Mouse (Mus musculus): ENCODE measurements around the gene Tm4sf5. TPM values are rescaled to one million over a fixed set of nuclear protein-coding genes. Genes with fewer than 3 reads are reported as not detected.

Gene Tm4sf5
- polyA plus RNA-seq, 2 experiments: 0.90 to 2.1 TPM

DNA sequence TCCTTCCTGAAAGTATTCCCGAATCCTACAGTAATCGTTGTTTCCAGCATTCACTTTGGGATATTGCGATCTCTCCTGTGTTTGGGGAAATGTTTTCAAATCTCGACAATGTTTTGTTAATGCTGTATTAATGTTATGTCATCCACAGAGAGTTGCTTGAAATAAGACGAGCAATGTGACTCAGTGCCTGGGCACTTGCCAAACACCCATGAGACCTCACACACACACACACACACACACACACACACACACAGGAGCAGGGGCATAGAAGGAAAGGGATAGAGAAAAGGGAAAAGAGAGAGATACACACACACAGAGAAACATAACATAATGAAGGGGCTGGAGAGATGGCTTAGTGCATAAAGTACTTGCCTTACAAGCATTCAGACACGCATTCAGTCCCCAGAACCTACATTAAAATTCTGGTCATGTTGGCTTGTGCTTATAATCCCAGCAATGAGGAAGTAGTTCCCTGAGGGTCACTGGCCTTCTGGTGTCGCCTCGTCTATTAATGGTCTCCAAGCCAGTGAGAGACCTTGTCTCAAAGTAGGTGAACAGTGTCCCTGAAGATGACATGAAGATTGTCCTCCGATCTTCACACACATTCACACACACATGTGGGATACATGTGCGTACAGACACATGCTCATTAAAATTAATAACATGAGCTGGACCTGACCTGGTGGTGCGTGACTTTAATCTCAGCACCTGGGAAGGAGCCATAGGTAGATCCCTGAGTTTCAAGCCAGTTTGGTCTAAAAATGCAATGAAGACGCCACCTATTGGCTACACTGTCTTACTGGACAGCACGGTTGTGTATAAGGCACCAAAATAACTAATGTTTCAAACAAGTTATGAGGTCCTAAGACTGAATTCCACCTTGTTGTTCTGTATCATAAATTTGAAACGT is 5.2 kb upstream of the Tm4sf5 start:
- Histone ChIP-seq H3K36me3 (replicated peaks; ENCODE audit: control insufficient read depth, insufficient read depth, low read depth) (no peaks in the 10 kb centered on the region), H3K4me3 (ENCODE audit: insufficient read depth in 1 of 2, low read depth in 2 of 2, low read length in 2 of 2) (no peak overlapping the region), H3K4me1 (replicated peaks; ENCODE audit: control insufficient read depth in 2 of 2, insufficient read depth in 2 of 2, low read length in 1 of 2) (peaks cover 0 to 4% of the 10 kb centered on the region in 2 experiments; a peak in 2 of 4 replicates), H3K27me3 (ENCODE audit: control insufficient read depth, insufficient read depth, low read length) (no peaks in the 10 kb centered on the region), H3K27ac (no peak overlapping the region), H3K9ac (replicated peaks) (no peak overlapping the region), H3K9me3 (ENCODE audit: control insufficient read depth, low read length) (no peaks in the 10 kb centered on the region), H3K4me2 (ENCODE audit: low read depth) (no peak overlapping the region)
- ATAC-seq (ENCODE audit: insufficient read depth): no peak
- TF ChIP-seq EP300 (IDR thresholded peaks at IDR 0.05; ENCODE audit: low read depth) (no peak), CTCF (IDR thresholded peaks at IDR 0.05; ENCODE audit: low read depth) (peak; percentile 35; the same call in 1 of the 2 replicates)
- WGBS (ENCODE audit: insufficient replicate concordance): 52% methylated on average over 14 of the region's 14 CpGs
- no peak for DNase-seq (ENCODE audit: low read depth in 3 of 3, low spot score in 3 of 3)

DNA sequence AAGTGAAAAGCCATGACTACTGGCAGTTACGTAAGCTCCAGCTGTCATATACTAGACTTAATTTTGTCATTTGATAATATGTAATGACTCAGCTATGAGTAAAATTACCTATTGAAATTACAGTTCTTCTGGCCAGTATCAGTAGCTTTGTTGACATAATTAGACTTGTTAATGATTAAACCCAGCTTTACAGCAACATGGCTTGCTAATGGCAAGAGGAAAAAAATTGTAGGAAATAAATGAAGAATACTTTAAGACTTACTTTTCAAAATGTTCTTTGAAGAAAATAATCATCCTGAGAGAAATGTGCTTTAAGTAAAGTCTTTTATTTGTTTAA is 4.6 kb upstream of the Tm4sf5 start:
- Histone ChIP-seq H3K27ac (no peak overlapping the region), H3K36me3 (replicated peaks; ENCODE audit: control insufficient read depth, insufficient read depth, low read depth) (no peaks in the 10 kb centered on the region), H3K4me1 (replicated peaks; ENCODE audit: control insufficient read depth in 2 of 2, insufficient read depth in 2 of 2, low read length in 1 of 2) (peaks cover 4 to 8% of the 10 kb centered on the region in 2 experiments), H3K4me3 (ENCODE audit: insufficient read depth in 1 of 2, low read depth in 2 of 2, low read length in 2 of 2) (no peak overlapping the region), H3K9ac (replicated peaks) (no peak overlapping the region), H3K9me3 (ENCODE audit: control insufficient read depth, low read length) (no peaks in the 10 kb centered on the region), H3K27me3 (ENCODE audit: control insufficient read depth, insufficient read depth, low read length) (no peaks in the 10 kb centered on the region), H3K4me2 (ENCODE audit: low read depth) (no peak overlapping the region)
- ATAC-seq (ENCODE audit: insufficient read depth) (no peak), DNase-seq (ENCODE audit: low read depth in 3 of 3, low spot score in 3 of 3) (no peak)
- WGBS (ENCODE audit: insufficient replicate concordance): 75% methylated on average over 1 of the region's 1 CpGs
- TF ChIP-seq EP300 (IDR thresholded peaks at IDR 0.05; ENCODE audit: low read depth): no peak

DNA sequence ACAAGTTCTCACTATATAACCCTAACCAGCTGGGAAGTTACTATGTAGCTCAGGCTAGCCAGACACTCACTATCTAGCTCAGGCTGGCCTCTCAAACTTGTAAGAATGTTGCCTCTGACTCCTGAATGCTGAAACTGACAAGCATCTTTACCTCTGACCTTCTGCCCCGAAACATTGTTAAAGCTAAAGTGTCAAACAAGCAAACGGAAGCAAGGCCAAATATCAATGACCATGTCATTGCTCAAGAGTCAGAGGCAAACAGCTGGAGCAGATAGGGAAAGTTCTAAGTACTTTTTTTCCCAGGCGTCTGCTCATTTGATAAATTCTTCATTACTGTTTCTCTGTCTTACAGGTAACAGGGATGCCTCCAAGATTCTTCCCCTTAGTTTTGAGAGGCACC is 3.0 kb upstream of the Tm4sf5 start:
- no peak for DNase-seq (ENCODE audit: low read depth in 3 of 3, low spot score in 3 of 3)

DNA sequence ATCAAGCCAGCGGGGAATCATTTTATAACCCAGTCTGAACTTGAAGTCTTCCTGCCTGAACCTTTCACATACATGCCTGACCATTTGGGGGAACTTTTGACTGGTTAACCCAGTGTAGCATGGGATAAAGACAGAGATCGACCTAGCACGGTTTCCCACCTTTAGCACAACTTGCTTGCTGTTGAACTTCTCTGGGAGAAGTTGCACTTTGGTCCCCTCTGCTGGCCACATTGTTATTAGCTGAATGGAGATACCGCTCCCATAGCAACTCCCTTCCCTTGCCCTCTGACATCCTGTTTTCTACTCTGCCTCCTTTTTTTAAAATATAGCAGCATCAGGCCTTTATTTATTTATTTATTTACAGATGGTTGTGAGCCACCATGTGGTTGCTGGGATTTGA is 1.3 kb downstream of the Tm4sf5 start:
- peaks cover 4 to 12% of the 10 kb centered on the region in 2 experiments for H3K4me1 ChIP-seq (replicated peaks; ENCODE audit: control insufficient read depth in 2 of 2, insufficient read depth in 2 of 2, low read length in 1 of 2)
- H3K36me3 ChIP-seq (replicated peaks; ENCODE audit: control insufficient read depth, insufficient read depth, low read depth): no peaks in the 10 kb centered on the region
- no peak overlapping the region for H3K9ac ChIP-seq (replicated peaks)
- no peak overlapping the region for H3K27ac ChIP-seq
- no peak overlapping the region for H3K4me3 ChIP-seq (ENCODE audit: insufficient read depth in 1 of 2, low read depth in 2 of 2, low read length in 2 of 2)
- H3K27me3 ChIP-seq (ENCODE audit: control insufficient read depth, insufficient read depth, low read length): peaks cover 3% of the 10 kb centered on the region; the same call in 1 of the 2 replicates
- no peak overlapping the region for H3K4me2 ChIP-seq (ENCODE audit: low read depth)
- no peaks in the 10 kb centered on the region for H3K9me3 ChIP-seq (ENCODE audit: control insufficient read depth, low read length)
- ATAC-seq (ENCODE audit: insufficient read depth) (no peak), DNase-seq (ENCODE audit: low read depth in 3 of 3, low spot score in 3 of 3) (peak in 1 of 3 experiments; percentile 49)
- TF ChIP-seq EP300 (IDR thresholded peaks at IDR 0.05; ENCODE audit: low read depth) (no peak), CTCF (IDR thresholded peaks at IDR 0.05; ENCODE audit: low read depth) (peak; percentile 73)
- 19% methylated on average over 4 of the region's 4 CpGs for WGBS (ENCODE audit: insufficient replicate concordance)

More for the DNA sequence above, 3.0 kb upstream of the Tm4sf5 start:
- no peaks in the 10 kb centered on the region for H3K9me3 ChIP-seq (ENCODE audit: control insufficient read depth, low read length)
- no peaks in the 10 kb centered on the region for H3K36me3 ChIP-seq (replicated peaks; ENCODE audit: control insufficient read depth, insufficient read depth, low read depth)
- H3K27me3 ChIP-seq (ENCODE audit: control insufficient read depth, insufficient read depth, low read length): no peaks in the 10 kb centered on the region
- WGBS (ENCODE audit: insufficient replicate concordance): 47% methylated on average over 3 of the region's 3 CpGs
- no peak overlapping the region for H3K4me2 ChIP-seq (ENCODE audit: low read depth)
- H3K27ac ChIP-seq: no peak overlapping the region
- H3K9ac ChIP-seq (replicated peaks): no peak overlapping the region
- H3K4me1 ChIP-seq (replicated peaks; ENCODE audit: control insufficient read depth in 2 of 2, insufficient read depth in 2 of 2, low read length in 1 of 2): peaks cover 4 to 10% of the 10 kb centered on the region in 2 experiments
- ATAC-seq (ENCODE audit: insufficient read depth): no peak
- H3K4me3 ChIP-seq (ENCODE audit: insufficient read depth in 1 of 2, low read depth in 2 of 2, low read length in 2 of 2): no peak overlapping the region
- TF ChIP-seq EP300 (IDR thresholded peaks at IDR 0.05; ENCODE audit: low read depth) (no peak), CTCF (IDR thresholded peaks at IDR 0.05; ENCODE audit: low read depth) (no peak)

DNA sequence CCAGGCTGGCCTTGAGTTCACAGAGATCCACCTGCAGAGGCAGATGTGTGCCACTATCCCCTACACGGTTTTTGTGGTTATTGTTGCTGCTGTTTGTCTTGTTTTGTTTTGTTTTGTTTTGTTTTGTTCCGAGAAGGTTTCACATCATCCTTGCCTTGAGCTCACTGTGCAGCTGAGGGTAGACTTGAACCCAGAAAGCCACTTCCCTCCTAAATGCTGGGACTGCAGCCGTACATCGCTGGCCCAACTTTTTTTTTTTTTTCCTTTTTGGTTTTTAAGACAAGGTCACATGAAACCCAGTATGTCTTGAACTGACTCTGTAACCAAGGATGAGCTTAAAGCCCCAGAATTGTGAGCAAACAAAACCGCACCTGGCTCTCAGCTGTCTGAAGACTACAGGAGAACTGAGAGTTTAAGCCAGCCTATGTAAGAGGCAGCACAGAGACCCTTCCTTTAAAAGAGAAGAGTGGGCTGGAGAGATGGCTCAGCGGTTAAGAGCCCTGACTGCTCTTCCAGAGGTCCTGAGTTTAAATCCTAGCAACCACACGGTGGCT is 2.0 kb downstream of the Tm4sf5 start:
- ATAC-seq (ENCODE audit: insufficient read depth): no peak
- H3K4me3 ChIP-seq (ENCODE audit: insufficient read depth in 1 of 2, low read depth in 2 of 2, low read length in 2 of 2): no peak overlapping the region
- H3K36me3 ChIP-seq (replicated peaks; ENCODE audit: control insufficient read depth, insufficient read depth, low read depth): no peaks in the 10 kb centered on the region
- TF ChIP-seq EP300 (IDR thresholded peaks at IDR 0.05; ENCODE audit: low read depth): no peak
- TF ChIP-seq CTCF (IDR thresholded peaks at IDR 0.05; ENCODE audit: low read depth): no peak
- DNase-seq (ENCODE audit: low read depth in 3 of 3, low spot score in 3 of 3): no peak
- H3K9ac ChIP-seq (replicated peaks): no peak overlapping the region
- H3K9me3 ChIP-seq (ENCODE audit: control insufficient read depth, low read length): no peaks in the 10 kb centered on the region
- WGBS (ENCODE audit: insufficient replicate concordance): 53% methylated on average over 7 of the region's 7 CpGs
- peaks cover 3% of the 10 kb centered on the region; the same call in 1 of the 2 replicates for H3K27me3 ChIP-seq (ENCODE audit: control insufficient read depth, insufficient read depth, low read length)
- H3K4me1 ChIP-seq (replicated peaks; ENCODE audit: control insufficient read depth in 2 of 2, insufficient read depth in 2 of 2, low read length in 1 of 2): peaks cover 4 to 10% of the 10 kb centered on the region in 2 experiments
- H3K4me2 ChIP-seq (ENCODE audit: low read depth): no peak overlapping the region
- H3K27ac ChIP-seq: no peak overlapping the region

Measured in liver, embryonic 14.5 days (tissue).